Mouse (Mus musculus): ENCODE measurements around the gene Inafm1. TPM values are rescaled to one million over a fixed set of nuclear protein-coding genes. Genes with fewer than 3 reads are reported as not detected.

Inafm1 gene
- polyA plus RNA-seq, 2 experiments = 24.3 to 48.7 TPM

DNA sequence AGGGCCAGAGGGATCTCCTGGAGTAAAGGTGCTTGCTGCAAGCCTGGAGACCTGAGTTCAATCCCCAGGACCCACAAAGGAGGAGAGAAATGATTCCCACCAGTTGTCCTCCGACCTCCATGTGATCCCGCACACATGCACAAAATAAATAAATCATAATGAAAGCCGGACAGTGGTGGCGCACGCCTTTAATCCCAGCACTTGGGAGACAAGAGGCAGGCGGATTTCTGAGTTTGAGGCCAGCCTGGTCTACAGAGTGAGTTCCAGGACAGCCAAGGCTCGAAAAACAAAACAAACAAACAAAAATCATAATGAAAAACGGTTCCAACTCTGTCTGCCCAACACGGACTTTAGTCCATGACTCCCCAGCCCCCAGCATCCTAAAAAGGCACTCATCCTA lies 11.5 kb upstream of the Inafm1 start:
- peak overlapping the region; percentile 57 for H3K4me2 ChIP-seq (replicated peaks; ENCODE audit: low read depth, low read length, severe bottlenecking)
- H3K27me3 ChIP-seq (ENCODE audit: control insufficient read depth, insufficient read depth, low read length) = no peaks in the 10 kb centered on the region
- DNase-seq (ENCODE audit: low spot score) = no peak
- peaks cover 39% of the 10 kb centered on the region for H3K36me3 ChIP-seq (ENCODE audit: control insufficient read depth, insufficient read depth, low read length)
- peak overlapping the region; percentile 64 for H3K4me3 ChIP-seq (replicated peaks; ENCODE audit: low read length)
- peaks cover 4% of the 10 kb centered on the region; the same call in 1 of the 2 replicates for H3K4me1 ChIP-seq (ENCODE audit: control insufficient read depth, insufficient read depth, low read length)
- no peaks in the 10 kb centered on the region for H3K9me3 ChIP-seq (ENCODE audit: control insufficient read depth, low read length)
- no peak overlapping the region for H3K9ac ChIP-seq (ENCODE audit: low read depth, low read length, severe bottlenecking)
- no peak for TF ChIP-seq POLR2A (IDR thresholded peaks at IDR 0.05; ENCODE audit: borderline replicate concordance, extremely low read depth, insufficient read depth, insufficient read length)
- WGBS = 69% methylated on average over 9 of the region's 9 CpGs
- H3K27ac ChIP-seq (replicated peaks; ENCODE audit: low read depth, low read length) = peak overlapping the region; percentile 11; the same call in 1 of the 2 replicates
- ATAC-seq (ENCODE audit: low FRiP score, low read depth) = no peak

DNA sequence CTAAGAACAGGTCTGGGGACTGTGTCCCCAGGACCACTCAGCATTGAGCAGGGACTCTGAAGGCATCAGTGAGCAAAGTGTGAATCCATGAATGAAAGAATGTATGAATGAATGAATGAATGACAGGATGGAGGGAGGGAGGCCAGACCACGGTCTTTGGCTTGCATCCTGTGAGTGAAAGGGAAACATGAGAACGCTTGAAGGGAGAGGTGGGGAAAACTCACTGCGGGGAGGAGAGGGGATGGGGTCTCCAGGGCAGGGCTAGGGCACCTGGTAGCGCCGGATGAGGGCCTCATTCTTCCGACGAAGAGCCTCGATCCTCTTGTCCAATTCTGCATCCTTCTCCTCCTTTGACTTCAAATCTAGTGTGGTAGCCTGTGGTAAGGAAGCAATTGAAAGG lies 10.6 kb upstream of the Inafm1 start:
- Histone ChIP-seq H3K27ac (replicated peaks; ENCODE audit: low read depth, low read length) (no peak overlapping the region), H3K9ac (ENCODE audit: low read depth, low read length, severe bottlenecking) (no peak overlapping the region), H3K27me3 (ENCODE audit: control insufficient read depth, insufficient read depth, low read length) (no peaks in the 10 kb centered on the region), H3K36me3 (ENCODE audit: control insufficient read depth, insufficient read depth, low read length) (peaks cover 40% of the 10 kb centered on the region), H3K4me2 (replicated peaks; ENCODE audit: low read depth, low read length, severe bottlenecking) (no peak overlapping the region), H3K9me3 (ENCODE audit: control insufficient read depth, low read length) (no peaks in the 10 kb centered on the region), H3K4me3 (replicated peaks; ENCODE audit: low read length) (no peak overlapping the region), H3K4me1 (ENCODE audit: control insufficient read depth, insufficient read depth, low read length) (peaks cover 4% of the 10 kb centered on the region; the same call in 1 of the 2 replicates)
- 88% methylated on average over 8 of the region's 8 CpGs for WGBS
- no peak for ATAC-seq (ENCODE audit: low FRiP score, low read depth)
- no peak for TF ChIP-seq POLR2A (IDR thresholded peaks at IDR 0.05; ENCODE audit: borderline replicate concordance, extremely low read depth, insufficient read depth, insufficient read length)
- no peak for DNase-seq (ENCODE audit: low spot score)

- Histone ChIP-seq H3K4me2 (replicated peaks; ENCODE audit: low read depth, low read length, severe bottlenecking) (no peak overlapping the region), H3K4me3 (replicated peaks; ENCODE audit: low read length) (no peak overlapping the region), H3K9me3 (ENCODE audit: control insufficient read depth, low read length) (no peaks in the 10 kb centered on the region), H3K27ac (replicated peaks; ENCODE audit: low read depth, low read length) (no peak overlapping the region), H3K4me1 (ENCODE audit: control insufficient read depth, insufficient read depth, low read length) (peaks cover 4% of the 10 kb centered on the region; the same call in 1 of the 2 replicates), H3K9ac (ENCODE audit: low read depth, low read length, severe bottlenecking) (no peak overlapping the region), H3K27me3 (ENCODE audit: control insufficient read depth, insufficient read depth, low read length) (no peaks in the 10 kb centered on the region), H3K36me3 (ENCODE audit: control insufficient read depth, insufficient read depth, low read length) (peaks cover 53% of the 10 kb centered on the region)
- 94% methylated on average over 9 of the region's 13 CpGs for WGBS
- DNase-seq (ENCODE audit: low spot score) (no peak), ATAC-seq (ENCODE audit: low FRiP score, low read depth) (no peak)
- TF ChIP-seq POLR2A (IDR thresholded peaks at IDR 0.05; ENCODE audit: borderline replicate concordance, extremely low read depth, insufficient read depth, insufficient read length) = no peak
Measured at GRCm38 (mm10) chr7:16282334-16282733, 8.9 kb upstream of the Inafm1 start.

GRCm38 (mm10) chr7:16280721-16281120 lies 7.3 kb upstream of the Inafm1 start:
- Histone ChIP-seq H3K27ac (replicated peaks; ENCODE audit: low read depth, low read length) (no peak overlapping the region), H3K4me3 (replicated peaks; ENCODE audit: low read length) (no peak overlapping the region), H3K9me3 (ENCODE audit: control insufficient read depth, low read length) (no peaks in the 10 kb centered on the region), H3K36me3 (ENCODE audit: control insufficient read depth, insufficient read depth, low read length) (peaks cover 69% of the 10 kb centered on the region), H3K4me1 (ENCODE audit: control insufficient read depth, insufficient read depth, low read length) (peaks cover 4% of the 10 kb centered on the region; the same call in 1 of the 2 replicates), H3K4me2 (replicated peaks; ENCODE audit: low read depth, low read length, severe bottlenecking) (no peak overlapping the region), H3K9ac (ENCODE audit: low read depth, low read length, severe bottlenecking) (no peak overlapping the region), H3K27me3 (ENCODE audit: control insufficient read depth, insufficient read depth, low read length) (no peaks in the 10 kb centered on the region)
- ATAC-seq (ENCODE audit: low FRiP score, low read depth) (no peak), DNase-seq (ENCODE audit: low spot score) (no peak)
- no peak for TF ChIP-seq POLR2A (IDR thresholded peaks at IDR 0.05; ENCODE audit: borderline replicate concordance, extremely low read depth, insufficient read depth, insufficient read length)
- 83% methylated on average over 11 of the region's 11 CpGs for WGBS

- Histone ChIP-seq H3K9me3 (ENCODE audit: control insufficient read depth, low read length) (no peaks in the 10 kb centered on the region), H3K4me1 (ENCODE audit: control insufficient read depth, insufficient read depth, low read length) (peaks cover 18% of the 10 kb centered on the region), H3K36me3 (ENCODE audit: control insufficient read depth, insufficient read depth, low read length) (peaks cover 40% of the 10 kb centered on the region), H3K4me2 (replicated peaks; ENCODE audit: low read depth, low read length, severe bottlenecking) (no peak overlapping the region), H3K9ac (ENCODE audit: low read depth, low read length, severe bottlenecking) (no peak overlapping the region), H3K27me3 (ENCODE audit: control insufficient read depth, insufficient read depth, low read length) (no peaks in the 10 kb centered on the region), H3K27ac (replicated peaks; ENCODE audit: low read depth, low read length) (no peak overlapping the region), H3K4me3 (replicated peaks; ENCODE audit: low read length) (no peak overlapping the region)
- WGBS = 83% methylated on average over 10 of the region's 10 CpGs
- no peak for TF ChIP-seq POLR2A (IDR thresholded peaks at IDR 0.05; ENCODE audit: borderline replicate concordance, extremely low read depth, insufficient read depth, insufficient read length)
- ATAC-seq (ENCODE audit: low FRiP score, low read depth) = no peak
- DNase-seq (ENCODE audit: low spot score) = no peak
Measured at GRCm38 (mm10) chr7:16274922-16275890, 1.8 kb upstream of the Inafm1 start.
